Mouse (Mus musculus): ENCODE results near the gene Txnip.

Txnip gene

GRCm38 (mm10) chr3:96569966-96570605 lies 12.3 kb downstream of the Txnip start:
- DNase-seq, result no peak

- DNase-seq, result no peak
These were observed 12.9 kb downstream of the Txnip start for GRCm38 (mm10) chr3:96570643-96571042.

GRCm38 (mm10) chr3:96571336-96571735 lies 13.6 kb downstream of the Txnip start:
- no peak for DNase-seq

GRCm38 (mm10) chr3:96571896-96572698 lies 14.3 kb downstream of the Txnip start:
- no peak for DNase-seq

GRCm38 (mm10) chr3:96573611-96574511 lies 16.1 kb downstream of the Txnip start:
- no peak for DNase-seq

GRCm38 (mm10) chr3:96575272-96575984 lies 17.7 kb downstream of the Txnip start:
- no peak for DNase-seq

GRCm38 (mm10) chr3:96576005-96576658 lies 18.4 kb downstream of the Txnip start:
- peak in 1 of 2 experiments; percentile 31 for DNase-seq

- peak; percentile 83 to 88 for DNase-seq
These were observed 19.2 kb downstream of the Txnip start, which contains the start of gene Gm16253 for GRCm38 (mm10) chr3:96576690-96577541. Gm16253 (plus strand) TSS chr3:96576984.

- no peak for DNase-seq
These were observed 19.8 kb downstream of the Txnip start for GRCm38 (mm10) chr3:96577566-96577965.

- DNase-seq, result no peak
These were observed 20.9 kb downstream of the Txnip start for GRCm38 (mm10) chr3:96578561-96579238.

GRCm38 (mm10) chr3:96579239-96579750 lies 21.5 kb downstream of the Txnip start:
- no peak for DNase-seq

- DNase-seq, result peak; percentile 96
These were observed 22.2 kb downstream of the Txnip start for GRCm38 (mm10) chr3:96579885-96580454.

- peak in 1 of 2 experiments; percentile 29 for DNase-seq
These were observed 23.4 kb downstream of the Txnip start for GRCm38 (mm10) chr3:96581141-96581540.

GRCm38 (mm10) chr3:96581771-96582515 lies 24.2 kb downstream of the Txnip start:
- no peak for DNase-seq

GRCm38 (mm10) chr3:96583386-96583785 lies 25.6 kb downstream of the Txnip start:
- peak in 1 of 2 experiments; percentile 35 for DNase-seq

GRCm38 (mm10) chr3:96590657-96591056 lies 32.9 kb downstream of the Txnip start:
- DNase-seq, result no peak

GRCm38 (mm10) chr3:96593374-96593773 lies 35.6 kb downstream of the Txnip start:
- peak; percentile 42 to 52 for DNase-seq

- peak; percentile 97 to 98 for DNase-seq
These were observed 36.2 kb downstream of the Txnip start, which contains the start of gene Polr3gl for GRCm38 (mm10) chr3:96593790-96594560. Polr3gl (minus strand) TSS chr3:96594181.

Measured in cerebellum, postnatal 14 days (tissue).